Mouse (Mus musculus) hindbrain, embryonic 11.5 days (tissue): ENCODE measurements around the gene Lamb1. TPM values are rescaled to one million over a fixed set of nuclear protein-coding genes. Genes with fewer than 3 reads are reported as not detected.

ENCODE experiments used
- polyA plus RNA-seq: library from polyadenylated mRNA; unstranded; fragments of >200 nt; fragmentation: Nextera tagmentation; extraction: Ambion mirVana; gene quantifications from 2 replicates; pipeline ENCODE4 v1.2.1, GENCODE M21; 2014

The Lamb1 gene
- polyA plus RNA-seq, 1 experiment from 2014 or later, result 21.2 TPM

Other genes starting within 250 kb of the Lamb1 start
- gene Fam110c, start 191.4 kb upstream of the Lamb1 start, polyA plus RNA-seq, result 0.08 and 0.17 TPM in 2 replicates
- gene Gm6993, start 24.5 kb upstream of the Lamb1 start, polyA plus RNA-seq, result not detected in 2 replicates
- gene Dld, start 86.2 kb downstream of the Lamb1 start, polyA plus RNA-seq, result 165 and 170 TPM in 2 replicates
- 0.09 TPM in 1 of 2 replicates, not detected in the other for gene Slc26a3, start 125.6 kb downstream of the Lamb1 start, polyA plus RNA-seq
- gene Cbll1, start 234.4 kb downstream of the Lamb1 start, polyA plus RNA-seq, result 23.4 and 25.3 TPM in 2 replicates